Mouse (Mus musculus) stomach, postnatal 0 days (tissue): Measurements from ENCODE around the gene Tax1bp3.

ENCODE experiments used
- CTCF ChIP-seq: IDR thresholded peaks from 2 replicates; pipeline ENCODE4 v1.5.1; 2016; ENCODE audit warnings: antibody characterized with exemption, low read depth, mild to moderate bottlenecking, moderate library complexity
- EP300 ChIP-seq: optimal IDR thresholded peaks from 2 replicates; pipeline ENCODE3; 2016; ENCODE audit warnings: antibody characterized with exemption

DNA sequence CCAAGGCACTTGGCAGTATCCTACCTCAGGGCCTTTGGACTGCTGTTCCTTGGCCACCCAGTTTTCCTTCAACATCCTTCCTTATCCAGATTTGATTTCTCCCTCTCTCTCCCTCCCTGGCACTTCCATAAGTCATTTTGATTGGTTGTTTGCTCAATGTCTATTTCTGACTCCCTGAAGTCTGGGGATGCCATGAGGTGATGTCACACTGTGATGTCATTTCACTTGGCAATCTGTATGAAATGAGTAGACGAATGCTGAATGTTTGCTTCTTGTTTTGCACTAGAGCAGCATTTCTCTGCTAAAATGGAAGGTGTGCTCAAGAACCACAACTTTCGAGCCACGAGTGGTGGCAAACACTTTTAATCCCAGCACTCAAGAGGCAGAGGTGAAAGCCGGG is 15.3 kb upstream of the Tax1bp3 start:
- TF ChIP-seq CTCF (no peak), EP300 (no peak)
